Mouse (Mus musculus) heart, embryonic 12.5 days (tissue): ENCODE data around the gene Trpc4ap. TPM values are rescaled to one million over a fixed set of nuclear protein-coding genes. Genes with fewer than 3 reads are reported as not detected.
"Not testable (repeated sequence)": the region's sequence is repeated elsewhere in the genome, so short reads cannot be mapped to it uniquely, and the experiment has no call there.

ENCODE experiments used
- ATAC-seq: fragments of 200-750 bp; cut with Nextera tagmentation; 2 replicates; pipeline ENCODE4 v1.8.0; 2017; ENCODE audit warnings: moderate TSS enrichment, moderate library complexity; ENCODE audit not compliant: insufficient number of reproducible peaks, low FRiP score
- H3K27ac ChIP-seq: fragments of 300-500 bp; sonication (generic); 2 replicates; pipeline ENCODE4 v1.5.1; 2016; ENCODE audit warnings: mild to moderate bottlenecking, moderate library complexity; ENCODE audit not compliant: poor library complexity, severe bottlenecking
- H3K27me3 ChIP-seq: fragments of 300-500 bp; sonication (generic); replicated peaks from 2 replicates; pipeline ENCODE4 v1.6.1; 2016; ENCODE audit warnings: mild to moderate bottlenecking, moderate library complexity
- H3K36me3 ChIP-seq: fragments of 300-500 bp; sonication (generic); 2 replicates; pipeline ENCODE4 v1.6.1; 2016; ENCODE audit warnings: mild to moderate bottlenecking, moderate library complexity
- H3K4me1 ChIP-seq: fragments of 300-500 bp; sonication (generic); replicated peaks from 2 replicates; pipeline ENCODE4 v1.6.1; 2016; ENCODE audit warnings: mild to moderate bottlenecking
- H3K4me2 ChIP-seq: fragments of 300-500 bp; sonication (generic); 2 replicates; pipeline ENCODE4 v1.6.1; 2016; ENCODE audit warnings: mild to moderate bottlenecking, moderate library complexity
- H3K4me3 ChIP-seq: fragments of 300-500 bp; sonication (generic); 2 replicates; pipeline ENCODE4 v1.5.1; 2016; ENCODE audit warnings: mild to moderate bottlenecking
- H3K9ac ChIP-seq: fragments of 300-500 bp; sonication (generic); 2 replicates; pipeline ENCODE4 v1.6.1; 2016; ENCODE audit warnings: mild to moderate bottlenecking, moderate library complexity
- H3K9me3 ChIP-seq: fragments of 300-500 bp; sonication (generic); replicated peaks from 2 replicates; pipeline ENCODE4 v1.6.1; 2016; ENCODE audit warnings: mild to moderate bottlenecking, moderate library complexity
- WGBS: fragments of 180-500 bp; shearing (Covaris S2); methylation state at CpG from one replicate; pipeline ENCODE4 v1.1.7; 2016; 5-methylcytosine and 5-hydroxymethylcytosine counted together
- polyA plus RNA-seq: library from polyadenylated mRNA; unstranded; fragments of >200 nt; fragmentation: Nextera tagmentation; extraction: Ambion mirVana; gene quantifications from 2 replicates; pipeline ENCODE4 v1.2.1, GENCODE M21; 2016

The Trpc4ap gene
- polyA plus RNA-seq, result 115 and 117 TPM in 2 replicates

DNA sequence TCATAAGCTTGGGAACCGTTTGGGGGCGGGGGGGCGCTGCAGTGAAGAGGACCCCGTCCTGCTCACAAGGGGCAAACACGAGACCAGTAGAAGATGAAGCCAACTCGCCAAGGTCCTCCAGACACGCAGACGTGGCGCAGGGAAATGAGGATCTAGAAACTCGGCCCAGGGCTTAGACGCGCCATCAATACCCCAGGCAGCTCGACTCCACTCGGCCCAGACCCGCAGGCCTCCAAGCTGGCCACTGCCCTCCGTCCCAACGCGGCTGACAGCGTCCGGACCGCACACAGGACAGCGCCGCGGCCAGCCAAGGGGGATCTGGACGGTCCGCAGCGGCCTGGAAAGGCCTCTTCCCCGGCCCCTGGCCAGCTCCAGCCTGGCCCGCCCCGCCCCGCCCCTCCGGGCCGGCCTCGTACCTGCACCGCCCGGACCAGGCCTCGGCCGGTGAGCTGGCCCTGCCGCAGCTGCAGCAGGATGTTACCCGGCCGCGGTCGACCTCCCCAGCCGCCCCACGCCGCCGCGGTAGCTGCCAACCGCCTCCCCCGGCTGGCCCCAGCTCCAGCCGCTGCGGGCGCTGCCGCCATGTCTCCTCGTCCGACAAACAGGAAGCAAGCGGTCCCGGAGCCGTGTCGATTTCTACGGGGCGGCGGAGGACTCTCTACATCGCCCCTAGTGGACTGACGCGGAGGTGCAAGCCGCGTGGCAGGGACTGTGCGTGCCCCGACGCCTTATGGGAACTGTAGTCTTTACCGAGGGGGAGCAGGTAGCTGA, at the start of gene Trpc4ap:
Trpc4ap (minus strand) TSS at position 662 of the 771 bp plus-strand sequence.
- Histone ChIP-seq H3K4me1 (peaks cover 13% of the 10 kb centered on the region), H3K27me3 (no peaks in the 10 kb centered on the region), H3K4me2 (peak within 1 kb of the TSS; percentile 83), H3K9me3 (no peaks in the 10 kb centered on the region), H3K27ac (peak within 1 kb of the TSS; percentile 80), H3K9ac (peak within 1 kb of the TSS; percentile 91), H3K4me3 (peak within 1 kb of the TSS; percentile 75), H3K36me3 (peaks cover 6% of the 10 kb centered on the region)
- under 1% methylated on average over 71 of the region's 72 CpGs for WGBS
- peak; percentile 96 for ATAC-seq

DNA sequence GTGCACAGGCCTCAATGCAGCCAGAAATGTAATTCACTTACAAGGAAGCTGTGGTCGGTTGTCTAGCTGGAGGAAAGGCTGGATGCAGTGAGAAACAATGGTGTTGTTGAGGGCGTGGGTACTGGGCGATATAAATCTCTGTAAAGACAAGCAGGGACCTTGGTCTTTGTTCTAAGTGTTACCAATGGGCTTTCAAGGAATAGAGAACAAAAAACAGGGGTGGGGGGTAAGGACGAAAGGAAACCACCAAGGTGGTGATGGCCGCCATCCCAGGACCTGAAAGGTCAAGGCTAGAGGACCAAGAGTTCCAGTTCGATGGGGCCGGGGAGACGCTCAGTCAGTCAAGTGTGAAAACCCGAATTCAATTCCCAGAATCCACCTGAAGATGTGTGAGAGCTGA, 45.6 kb upstream of the Trpc4ap start:
- Histone ChIP-seq H3K27me3 (no peaks in the 10 kb centered on the region), H3K4me2 (no peak overlapping the region), H3K4me1 (peaks cover 8% of the 10 kb centered on the region), H3K36me3 (no peaks in the 10 kb centered on the region), H3K4me3 (no peak overlapping the region), H3K27ac (no peak overlapping the region), H3K9me3 (no peaks in the 10 kb centered on the region), H3K9ac (no peak overlapping the region)
- WGBS, result 68% methylated on average over 9 of the region's 9 CpGs
- ATAC-seq, result no peak

DNA sequence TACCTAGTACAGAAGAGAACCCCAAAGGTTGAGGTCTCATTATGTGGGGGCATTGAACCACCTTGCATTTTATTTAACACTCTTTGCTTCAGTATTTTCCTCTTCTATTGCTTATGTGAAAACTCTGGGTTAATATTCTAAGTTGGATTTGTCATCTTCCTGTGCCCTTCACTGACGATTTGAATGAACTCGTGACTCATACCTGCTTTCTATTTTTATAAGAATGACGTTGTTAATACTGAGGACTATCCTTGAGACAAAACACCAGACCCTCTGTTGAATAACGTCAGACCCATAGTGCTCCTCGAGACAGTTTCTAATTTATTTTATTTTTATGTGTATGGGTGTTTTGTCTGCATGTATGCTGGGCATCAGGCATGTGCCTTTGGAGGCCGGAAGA, 44.8 kb upstream of the Trpc4ap start:
- ATAC-seq, result no peak
- H3K4me2 ChIP-seq, result no peak overlapping the region
- no peaks in the 10 kb centered on the region for H3K9me3 ChIP-seq
- no peaks in the 10 kb centered on the region for H3K36me3 ChIP-seq
- H3K4me1 ChIP-seq, result no peaks in the 10 kb centered on the region
- no peak overlapping the region for H3K9ac ChIP-seq
- no peaks in the 10 kb centered on the region for H3K27me3 ChIP-seq
- whole genome bisulfite sequencing, result 57% methylated on average over 6 of the region's 6 CpGs
- no peak overlapping the region for H3K4me3 ChIP-seq
- no peak overlapping the region for H3K27ac ChIP-seq

DNA sequence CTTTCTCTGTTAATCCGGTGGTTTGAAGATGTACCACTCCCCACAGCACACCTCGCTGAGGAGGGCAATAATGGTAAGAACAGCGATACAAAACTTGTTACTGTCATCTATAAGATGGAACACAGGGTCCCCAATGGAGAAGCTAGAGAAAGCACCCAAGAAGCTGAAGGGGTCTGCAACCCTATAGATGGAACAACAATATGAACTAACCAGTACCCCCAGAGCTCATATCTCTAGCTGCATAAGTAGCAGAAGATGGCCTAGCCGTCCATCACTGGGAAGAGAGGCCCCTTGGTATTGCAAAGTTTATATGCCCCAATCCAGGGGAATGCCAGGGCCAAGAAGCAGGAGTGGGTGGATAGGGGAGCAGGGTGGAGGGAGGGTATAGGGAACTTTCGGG, 43.6 kb upstream of the Trpc4ap start, which contains the start of gene Gm17581:
Gm17581 (minus strand) TSS at position 101 of the 400 bp plus-strand sequence.
- not testable (repeated sequence) for H3K9me3 ChIP-seq
- WGBS, result 80% methylated on average over 5 of the region's 5 CpGs

DNA sequence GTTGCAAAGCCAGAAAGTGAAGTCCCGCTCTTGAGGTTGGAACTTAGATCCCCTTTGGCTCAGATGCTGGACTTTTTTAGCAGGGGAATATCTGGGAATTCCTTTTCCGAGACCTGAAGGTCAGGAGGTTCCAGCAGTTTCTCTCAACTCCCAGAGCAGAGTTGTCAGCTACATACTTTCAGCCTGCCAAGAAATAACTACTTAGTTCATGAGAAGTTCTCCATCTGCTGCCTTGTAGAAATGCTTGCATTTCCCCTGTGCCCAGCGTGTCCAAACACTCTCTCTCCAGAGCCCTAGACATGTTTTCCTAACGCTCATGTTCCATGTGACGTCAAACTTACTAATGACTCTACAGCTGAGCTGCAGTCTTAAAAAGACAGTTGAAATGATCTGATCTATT, 42.9 kb upstream of the Trpc4ap start:
- no peak overlapping the region for H3K4me2 ChIP-seq
- no peaks in the 10 kb centered on the region for H3K4me1 ChIP-seq
- ATAC-seq, result no peak
- H3K27me3 ChIP-seq, result no peaks in the 10 kb centered on the region
- no peak overlapping the region for H3K9ac ChIP-seq
- H3K36me3 ChIP-seq, result no peaks in the 10 kb centered on the region
- no peaks in the 10 kb centered on the region for H3K9me3 ChIP-seq
- H3K27ac ChIP-seq, result no peak overlapping the region
- H3K4me3 ChIP-seq, result no peak overlapping the region
- 75% methylated on average over 5 of the region's 5 CpGs for WGBS

More for the DNA sequence above, 43.6 kb upstream of the Trpc4ap start, which contains the start of gene Gm17581:
- H3K4me1 ChIP-seq, H3K27ac ChIP-seq, H3K4me2 ChIP-seq, H3K36me3 ChIP-seq, ATAC-seq, H3K9ac ChIP-seq, H3K4me3 ChIP-seq, H3K27me3 ChIP-seq: not testable (repeated sequence)

DNA sequence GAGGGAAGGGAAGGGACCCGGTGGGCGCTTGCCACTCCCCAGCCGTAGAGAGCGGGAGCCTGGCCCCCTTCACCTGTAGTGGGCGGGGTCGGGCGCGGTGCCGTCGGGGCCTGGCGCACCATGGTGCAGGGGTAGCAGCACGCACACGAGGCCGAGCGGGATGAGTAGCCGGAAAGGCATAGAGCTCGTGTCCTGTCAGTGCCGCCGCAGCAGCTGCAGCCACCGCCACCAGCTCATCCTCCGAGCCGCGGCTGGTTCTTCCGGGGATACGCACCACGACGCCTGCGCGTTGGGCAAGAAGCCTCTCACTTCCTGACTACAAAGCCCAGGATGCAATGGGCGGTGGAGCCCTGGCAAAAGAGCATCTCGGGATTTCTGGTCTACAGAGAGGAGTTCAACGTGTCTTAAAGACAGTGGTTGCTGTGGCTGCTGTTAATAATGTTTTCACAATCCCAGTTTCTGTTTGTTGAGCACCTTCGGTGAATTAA, 37.0 kb upstream of the Trpc4ap start, which contains the start of gene Edem2:
Edem2 (minus strand) TSS at position 318 of the 488 bp plus-strand sequence.
- H3K4me2 ChIP-seq, result peak within 1 kb of the TSS; percentile 93
- peak within 1 kb of the TSS; percentile 87 for H3K4me3 ChIP-seq
- H3K36me3 ChIP-seq, result peaks cover 12% of the 10 kb centered on the region
- peak within 1 kb of the TSS; percentile 90 for H3K9ac ChIP-seq
- WGBS, result under 1% methylated on average over 33 of the region's 33 CpGs
- no peaks in the 10 kb centered on the region for H3K27me3 ChIP-seq
- peak; percentile 89 for ATAC-seq
- H3K9me3 ChIP-seq, result no peaks in the 10 kb centered on the region
- H3K4me1 ChIP-seq, result peaks cover 6% of the 10 kb centered on the region
- no peak within 1 kb of the TSS for H3K27ac ChIP-seq

DNA sequence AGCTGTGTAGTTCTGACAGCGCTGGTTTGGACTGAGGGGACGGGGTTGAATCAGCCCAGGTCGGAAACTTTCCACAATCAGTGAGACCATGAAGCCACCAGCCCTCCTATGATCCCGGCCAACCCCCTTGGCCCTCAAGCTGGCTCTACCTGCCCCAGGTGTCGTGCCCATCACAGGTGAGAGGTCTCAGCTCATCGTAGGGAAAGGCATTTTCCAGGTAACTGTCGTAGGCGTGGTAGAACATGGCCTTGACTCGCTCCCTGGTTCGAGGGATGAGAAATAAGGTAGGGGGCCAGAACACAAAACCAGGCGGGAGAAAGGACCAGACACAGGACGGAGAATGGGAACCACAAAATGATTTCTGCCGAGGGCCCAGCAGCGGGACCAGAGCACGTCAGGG, 36.6 kb upstream of the Trpc4ap start:
- Histone ChIP-seq H3K36me3 (peaks cover 12% of the 10 kb centered on the region), H3K27me3 (no peaks in the 10 kb centered on the region), H3K9me3 (no peaks in the 10 kb centered on the region), H3K27ac (no peak overlapping the region), H3K4me2 (peak overlapping the region; percentile 93), H3K9ac (peak overlapping the region; percentile 90), H3K4me1 (peaks cover 6% of the 10 kb centered on the region), H3K4me3 (peak overlapping the region; percentile 87)
- 4% methylated on average over 15 of the region's 15 CpGs for WGBS
- no peak for ATAC-seq

DNA sequence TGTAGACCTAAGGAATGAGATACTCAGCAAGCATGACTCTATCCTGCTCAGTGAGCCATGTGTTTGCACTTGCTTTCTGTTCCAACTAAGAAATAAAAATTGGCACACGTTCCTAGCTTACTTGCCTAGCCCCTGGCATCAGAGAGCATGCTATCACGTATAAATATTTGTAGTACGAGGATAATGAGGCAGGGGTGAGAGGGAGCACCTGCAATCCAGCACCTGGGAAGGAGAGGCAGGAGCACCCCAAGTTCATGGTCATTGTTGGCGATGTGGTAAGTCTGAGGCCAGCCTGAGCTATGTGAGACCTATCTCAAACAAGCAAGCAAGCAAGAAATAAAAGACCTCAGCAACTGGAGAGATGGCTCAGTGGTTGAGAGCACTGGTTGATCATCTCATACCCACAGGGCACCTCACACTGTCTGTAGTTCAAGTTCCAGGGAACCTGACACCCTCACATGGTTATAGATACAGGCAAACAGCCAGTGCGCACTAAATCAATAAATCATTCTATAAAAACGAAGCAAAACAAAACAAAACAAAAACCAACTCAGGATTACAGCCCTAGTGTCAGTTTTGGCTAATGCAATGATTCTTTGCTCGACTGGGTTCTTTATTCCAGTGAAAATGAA, 35.7 kb upstream of the Trpc4ap start:
- no peak for ATAC-seq
- WGBS, result 77% methylated on average over 7 of the region's 7 CpGs
- Histone ChIP-seq H3K36me3 (peaks cover 15% of the 10 kb centered on the region), H3K27me3 (no peaks in the 10 kb centered on the region), H3K9me3 (no peaks in the 10 kb centered on the region), H3K4me1 (peaks cover 6% of the 10 kb centered on the region), H3K9ac (no peak overlapping the region), H3K4me2 (no peak overlapping the region), H3K27ac (no peak overlapping the region), H3K4me3 (no peak overlapping the region)

DNA sequence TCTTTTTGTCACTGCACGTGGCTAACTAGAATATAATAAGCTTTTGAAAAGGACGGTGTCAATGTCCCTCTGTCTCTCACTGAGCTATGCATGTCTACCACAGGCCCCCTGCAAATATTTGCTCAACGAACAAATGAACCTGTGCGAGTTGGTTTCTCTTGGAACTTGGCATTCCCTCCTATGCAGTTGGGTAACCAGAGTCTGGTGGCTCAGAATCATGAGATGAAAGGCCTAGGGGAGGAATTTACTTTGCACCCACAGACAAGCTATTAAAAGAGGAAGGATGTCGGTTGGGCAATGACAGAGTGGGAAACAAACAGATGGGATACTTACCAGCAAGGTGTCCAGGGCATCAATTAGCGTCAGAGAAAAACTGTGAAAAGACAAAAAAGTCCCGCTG, 34.1 kb upstream of the Trpc4ap start:
- no peaks in the 10 kb centered on the region for H3K27me3 ChIP-seq
- peaks cover 26% of the 10 kb centered on the region for H3K36me3 ChIP-seq
- H3K27ac ChIP-seq, result no peak overlapping the region
- H3K4me2 ChIP-seq, result no peak overlapping the region
- H3K4me1 ChIP-seq, result peaks cover 6% of the 10 kb centered on the region
- H3K9me3 ChIP-seq, result no peaks in the 10 kb centered on the region
- ATAC-seq, result no peak
- WGBS, result 85% methylated on average over 7 of the region's 7 CpGs
- no peak overlapping the region for H3K9ac ChIP-seq
- no peak overlapping the region for H3K4me3 ChIP-seq

DNA sequence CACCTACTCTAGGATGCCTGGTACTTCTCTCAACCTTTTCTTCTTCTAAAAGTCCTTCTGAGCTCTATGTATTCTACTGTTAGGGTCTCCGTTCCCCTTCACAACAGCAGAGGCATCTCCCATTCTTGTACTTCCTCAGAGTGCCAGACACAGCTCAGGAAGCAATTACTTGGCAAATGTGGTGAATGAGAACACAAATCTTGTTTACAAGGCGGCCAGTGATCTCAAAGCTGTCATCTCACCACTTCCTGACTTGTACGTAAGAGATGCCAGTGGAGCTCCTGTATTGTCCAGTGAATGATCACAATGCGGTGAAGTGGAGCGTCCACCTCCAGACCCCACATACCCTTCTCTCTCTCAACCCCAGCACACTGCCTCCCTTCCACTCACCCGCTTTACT, 32.3 kb upstream of the Trpc4ap start:
- Histone ChIP-seq H3K27ac (no peak overlapping the region), H3K4me1 (peaks cover 6% of the 10 kb centered on the region), H3K27me3 (no peaks in the 10 kb centered on the region), H3K4me3 (no peak overlapping the region), H3K4me2 (no peak overlapping the region), H3K9me3 (no peaks in the 10 kb centered on the region), H3K36me3 (peaks cover 27% of the 10 kb centered on the region), H3K9ac (no peak overlapping the region)
- ATAC-seq, result no peak
- WGBS, result 77% methylated on average over 6 of the region's 6 CpGs

DNA sequence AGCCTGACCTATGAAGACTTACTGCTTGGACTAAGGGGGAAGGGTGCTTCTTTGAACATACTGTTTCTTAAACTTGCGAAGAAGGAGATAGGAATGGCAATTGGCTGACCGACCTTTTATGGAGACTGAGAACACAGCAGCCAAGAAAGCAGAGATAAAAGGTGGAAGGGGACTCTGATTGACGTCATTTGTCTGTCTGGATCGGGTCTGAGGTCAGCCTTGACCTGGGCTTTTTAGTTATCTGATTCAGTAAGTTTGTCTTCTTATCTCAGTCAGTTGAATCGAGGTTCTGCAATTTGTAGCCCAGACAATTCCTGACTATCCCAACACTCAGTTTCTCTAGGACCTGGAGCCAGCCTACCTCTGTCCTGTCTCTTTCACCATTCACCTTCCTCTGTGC, 31.9 kb upstream of the Trpc4ap start:
- peaks cover 6% of the 10 kb centered on the region for H3K4me1 ChIP-seq
- no peak overlapping the region for H3K4me3 ChIP-seq
- WGBS, result 34% methylated on average over 5 of the region's 5 CpGs
- peaks cover 32% of the 10 kb centered on the region for H3K36me3 ChIP-seq
- no peak overlapping the region for H3K9ac ChIP-seq
- no peak for ATAC-seq
- no peaks in the 10 kb centered on the region for H3K27me3 ChIP-seq
- no peaks in the 10 kb centered on the region for H3K9me3 ChIP-seq
- no peak overlapping the region for H3K27ac ChIP-seq
- no peak overlapping the region for H3K4me2 ChIP-seq
